Mouse (Mus musculus): ENCODE measurements around the gene Gm9774.

Gene Gm9774

GRCm38 (mm10) chr3:92429323-92429722 lies at the start of gene Gm9774:
Gene Gm9774 (minus strand): TSS chr3:92429423.
- in situ Hi-C loops (cut with MseI, MboI) = no loop called here

- in situ Hi-C loops (cut with MseI, MboI) = no loop called here
Measured at GRCm38 (mm10) chr3:92470111-92470510, 40.9 kb upstream of the Gm9774 start.

GRCm38 (mm10) chr3:92467424-92467823 lies 38.2 kb upstream of the Gm9774 start:
- in situ Hi-C loops (cut with MseI, MboI) = no loop called here

GRCm38 (mm10) chr3:92466576-92466975 lies 37.4 kb upstream of the Gm9774 start:
- in situ Hi-C loops (cut with MseI, MboI) = no loop called here

- in situ Hi-C loops (cut with MseI, MboI) = no loop called here
Measured at GRCm38 (mm10) chr3:92458620-92459019, 29.4 kb upstream of the Gm9774 start, which contains the start of gene Sprr3. Gene Sprr3 (minus strand): TSS chr3:92458720.

- in situ Hi-C loops (cut with MseI, MboI) = no loop called here
Measured at GRCm38 (mm10) chr3:92455151-92455550, 25.9 kb upstream of the Gm9774 start.

- in situ Hi-C loops (cut with MseI, MboI) = no loop called here
Measured at GRCm38 (mm10) chr3:92440177-92440576, 11.0 kb upstream of the Gm9774 start.

GRCm38 (mm10) chr3:92438689-92439088 lies 9.5 kb upstream of the Gm9774 start, which contains the start of gene Sprr1b:
Gene Sprr1b (minus strand): TSS chr3:92438789.
- in situ Hi-C loops (cut with MseI, MboI) = no loop called here

GRCm38 (mm10) chr3:92432282-92432681 lies 3.1 kb upstream of the Gm9774 start, which contains the start of gene Sprr2k:
Gene Sprr2k (plus strand): TSS chr3:92432582.
- in situ Hi-C loops (cut with MseI, MboI) = no loop called here

GRCm38 (mm10) chr3:92417782-92418181 lies 11.4 kb downstream of the Gm9774 start, which contains the start of gene Sprr2j-ps:
Gene Sprr2j-ps (plus strand): TSS chr3:92418082.
- in situ Hi-C loops (cut with MseI, MboI) = no loop called here

- in situ Hi-C loops (cut with MseI, MboI) = no loop called here
Measured at GRCm38 (mm10) chr3:92407691-92408090, 21.5 kb downstream of the Gm9774 start, which contains the start of gene Sprr2i. Gene Sprr2i (plus strand): TSS chr3:92407991.

- in situ Hi-C loops (cut with MseI, MboI) = no loop called here
Measured at GRCm38 (mm10) chr3:92394301-92394700, 34.9 kb downstream of the Gm9774 start.

GRCm38 (mm10) chr3:92385385-92385784 lies 43.8 kb downstream of the Gm9774 start, which contains the start of gene Sprr2h:
Gene Sprr2h (plus strand): TSS chr3:92385685.
- in situ Hi-C loops (cut with MseI, MboI) = no loop called here
